Mouse (Mus musculus): Measurements from ENCODE around the gene Senp5.
A peak's percentile ranks its signal among the peaks of the same experiment; 100 is the strongest.

DNA sequence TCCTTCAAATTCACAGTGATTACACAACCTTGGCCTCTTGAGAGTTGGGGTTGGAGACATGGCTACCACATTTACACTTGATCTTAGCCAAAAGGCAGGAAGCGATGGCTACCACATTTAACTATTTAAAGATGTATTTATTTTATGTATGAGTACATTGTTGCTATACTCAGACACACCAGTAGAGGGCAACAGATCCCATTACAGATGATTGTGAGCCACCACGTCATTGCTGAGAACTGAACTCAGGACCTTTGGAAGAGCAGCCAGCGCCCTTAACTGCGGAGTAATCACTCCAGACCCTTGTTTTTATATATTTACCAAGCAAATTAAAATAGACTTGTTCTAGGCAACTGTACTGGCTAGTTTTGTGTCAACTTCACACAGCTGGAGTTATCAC is 39.3 kb upstream of the Senp5 start:
- peak; percentile 59 for TF ChIP-seq CTCF (conservative IDR thresholded peaks at IDR 0.05; ENCODE audit: low read length)
- no peak for TF ChIP-seq POU5F1 (IDR thresholded peaks at IDR 0.05; ENCODE audit: borderline replicate concordance, low read length)

Measured in E14TG2a.4 (cell line).